Mouse (Mus musculus): ENCODE results near the gene Gm37240.

DNA sequence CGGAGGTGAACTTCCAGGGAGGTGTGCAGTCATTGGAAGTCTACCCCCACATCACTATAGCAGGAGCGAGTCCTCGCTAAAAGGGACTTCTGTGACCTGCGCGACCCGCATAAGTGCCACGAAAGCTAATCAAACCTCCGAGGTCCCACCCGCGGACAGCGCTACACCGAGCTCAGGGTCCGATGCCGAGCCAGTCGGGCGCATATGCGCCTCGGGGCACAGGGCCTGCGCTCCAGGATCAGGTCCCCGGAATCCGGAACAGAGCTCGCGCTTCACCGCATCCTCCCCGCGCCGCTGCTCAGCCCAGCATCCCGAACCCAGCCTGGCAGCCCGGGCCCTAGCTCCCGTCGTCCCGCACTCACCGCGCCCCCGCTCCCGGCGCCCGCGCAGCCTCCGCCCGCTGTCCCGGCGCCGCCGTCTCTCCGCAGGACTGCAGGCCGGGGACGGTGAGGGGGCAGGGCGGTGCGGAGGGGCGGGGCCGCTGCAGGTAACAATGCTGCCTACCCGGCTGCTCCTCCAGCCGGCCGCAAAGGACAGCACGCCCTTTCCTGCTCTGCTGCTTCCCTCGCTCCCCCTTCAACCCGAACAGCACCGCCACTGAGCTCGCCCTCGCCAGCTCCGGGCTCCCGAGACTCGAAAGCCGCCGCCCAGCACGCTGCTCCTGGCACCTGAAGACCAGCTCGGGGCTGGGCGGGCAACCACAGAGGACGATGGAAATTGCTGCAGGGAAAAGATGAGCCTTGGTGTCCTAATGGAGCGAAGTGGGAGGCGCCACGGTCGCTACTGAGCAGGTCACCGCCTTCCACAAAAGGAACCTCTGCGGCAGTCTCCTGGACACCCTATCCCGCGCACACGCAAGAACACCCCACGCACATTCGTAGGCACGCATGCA is 1407.1 kb downstream of the Gm37240 start, which contains the start of gene Fhdc1:
- TF ChIP-seq CTCF (IDR thresholded peaks at IDR 0.05; ENCODE audit: borderline replicate concordance, insufficient read depth, low read depth, low read length), result no peak
- TF ChIP-seq POLR2A (IDR thresholded peaks at IDR 0.05; ENCODE audit: borderline replicate concordance, insufficient read depth, low read length), result no peak
